Mouse (Mus musculus) adrenal gland (tissue): ENCODE data around the gene Cotl1.

Experiments
- intact Hi-C: fragments of 180-260 bp; cut with DNase I; formaldehyde crosslinking; loops from one replicate; pipeline ENCODE4 v1.15.1; 2025
- long read RNA-seq, 2 experiments: library from polyadenylated mRNA; unstranded; transcript quantifications; one replicate each; pipeline ENCODE4 v2.0.0; 2020; ENCODE audit warnings: borderline replicate concordance in 1 of 2; ENCODE audit not compliant: insufficient replicate concordance in 1 of 2

Cotl1 gene
- long read RNA-seq, experiment 1, partial matches to known transcripts: 0 of 3 reads
- long read RNA-seq, experiment 1, other reads (novel, unspliced or antisense): 2 of 3 reads
- long read RNA-seq, experiment 2, partial matches to known transcripts: 0 of 4 reads
- long read RNA-seq, experiment 2, other reads (novel, unspliced or antisense): 2 of 4 reads

DNA sequence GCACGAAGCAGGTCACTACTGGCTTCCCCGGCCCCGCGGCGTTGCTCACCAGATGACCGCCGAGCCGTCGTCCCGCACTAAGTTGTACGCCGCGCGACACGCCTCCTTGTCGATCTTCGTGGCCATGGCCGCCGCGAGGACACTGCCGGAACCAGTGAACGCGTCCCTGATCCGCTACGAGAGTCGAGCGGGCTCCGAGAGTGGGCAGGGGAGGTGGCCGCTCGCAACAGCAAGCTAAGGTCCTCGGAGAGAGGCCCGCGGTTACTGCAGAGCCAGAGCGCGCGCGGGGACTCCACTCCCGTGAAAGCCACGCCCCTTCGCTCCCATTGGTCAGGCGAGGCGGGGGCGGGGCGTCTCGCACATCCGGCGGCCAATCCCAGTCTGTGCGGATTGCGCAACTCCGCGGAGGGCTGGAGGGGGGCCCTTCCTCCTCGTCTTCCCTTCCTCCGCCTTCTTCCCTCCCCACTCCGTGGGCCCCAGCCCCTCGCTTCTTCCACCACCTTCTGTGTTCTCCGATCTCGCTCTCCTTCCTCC, at the start of gene Cotl1:
Gene Cotl1, minus strand, starts transcription at position 270 of the 534 bp plus-strand sequence.
- intact Hi-C loops: no loop called here

DNA sequence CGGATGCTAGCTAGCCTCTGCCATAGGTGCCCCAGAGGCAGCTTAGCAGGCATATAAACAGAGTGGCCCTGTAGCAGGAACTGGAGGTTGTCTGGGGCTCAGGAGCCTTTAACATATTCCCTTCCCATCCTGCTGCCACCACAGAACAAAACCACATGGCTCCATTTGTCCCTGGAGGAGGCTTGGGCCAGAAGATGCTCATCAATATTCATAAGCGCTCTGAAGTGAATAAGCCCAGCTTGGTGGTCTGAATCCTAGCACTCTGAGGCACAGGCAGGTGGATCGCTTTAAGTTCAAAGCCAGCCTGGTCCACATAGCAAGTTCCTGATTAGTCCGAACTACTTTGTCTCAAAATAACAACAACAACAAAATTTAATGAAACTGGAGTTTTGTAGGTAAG, 47.7 kb upstream of the Cotl1 start:
- intact Hi-C loops: loop anchor here (5.0 kb wide), 2 partner anchors 39 to 106 kb away; no protein-coding TSS in a partner anchor

DNA sequence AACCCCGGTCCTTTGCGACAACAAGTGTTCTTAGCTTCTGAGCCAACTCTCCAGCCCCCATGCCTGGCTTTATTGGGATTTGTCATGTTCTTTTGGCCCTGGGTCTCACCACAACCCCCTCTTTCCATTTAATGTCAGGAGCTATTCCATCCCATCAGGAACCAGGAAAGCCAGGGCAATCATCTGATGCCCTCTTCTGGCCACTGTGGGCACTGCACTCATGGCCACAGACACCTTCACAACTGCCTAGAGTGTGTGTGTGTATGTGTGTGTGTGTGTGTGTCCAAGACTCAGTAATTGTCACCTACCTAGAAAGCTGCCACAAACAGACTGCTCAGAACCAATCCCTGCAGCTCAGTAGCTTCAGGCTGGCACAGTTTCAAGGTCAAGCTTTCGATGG, 46.8 kb upstream of the Cotl1 start:
- intact Hi-C loops: loop anchor here (5.0 kb wide), 2 partner anchors 40 to 105 kb away; no protein-coding TSS in a partner anchor

DNA sequence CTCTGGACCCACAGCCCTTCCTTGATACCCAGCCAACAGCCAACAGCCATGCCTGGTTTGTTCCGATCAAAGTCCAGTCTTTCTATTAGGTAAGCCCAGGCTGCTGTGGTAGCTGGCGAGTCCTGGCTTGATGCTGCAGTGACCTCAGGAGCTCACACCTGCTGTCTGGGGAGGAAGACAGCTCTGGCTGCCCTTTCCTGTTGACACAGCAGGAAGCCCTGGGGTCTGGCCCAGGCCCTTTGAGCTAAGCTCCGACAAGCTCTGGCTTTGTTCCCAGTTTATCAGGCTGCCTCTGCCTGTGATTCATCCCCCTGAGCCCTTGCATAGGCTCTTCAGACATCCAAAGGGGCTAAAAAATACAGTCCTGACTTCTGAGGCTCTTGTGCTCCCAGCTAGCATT, 45.3 kb upstream of the Cotl1 start:
- intact Hi-C loops: loop anchor here (5.0 kb wide), 2 partner anchors 42 to 103 kb away; no protein-coding TSS in a partner anchor

DNA sequence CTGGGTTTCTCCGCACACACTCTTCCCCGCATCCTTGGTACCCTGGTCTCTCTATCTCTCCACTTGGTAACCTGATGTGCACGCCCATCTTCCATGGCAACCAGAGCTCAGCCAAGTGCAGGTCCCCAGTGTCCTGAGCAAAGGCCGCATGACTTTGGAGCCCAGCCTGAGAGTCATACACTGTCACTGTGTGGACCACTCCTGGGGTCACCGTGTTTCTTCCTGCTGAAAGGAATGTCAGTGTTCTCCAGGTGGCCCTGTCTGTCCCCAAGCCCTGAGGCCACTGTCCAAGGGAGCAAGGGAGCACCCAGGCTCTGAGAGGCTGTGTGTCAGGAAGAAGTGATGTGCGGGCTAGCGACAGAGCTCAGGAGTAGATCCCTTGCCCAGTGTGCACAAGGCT, 42.9 kb upstream of the Cotl1 start:
- intact Hi-C loops: no loop called here

DNA sequence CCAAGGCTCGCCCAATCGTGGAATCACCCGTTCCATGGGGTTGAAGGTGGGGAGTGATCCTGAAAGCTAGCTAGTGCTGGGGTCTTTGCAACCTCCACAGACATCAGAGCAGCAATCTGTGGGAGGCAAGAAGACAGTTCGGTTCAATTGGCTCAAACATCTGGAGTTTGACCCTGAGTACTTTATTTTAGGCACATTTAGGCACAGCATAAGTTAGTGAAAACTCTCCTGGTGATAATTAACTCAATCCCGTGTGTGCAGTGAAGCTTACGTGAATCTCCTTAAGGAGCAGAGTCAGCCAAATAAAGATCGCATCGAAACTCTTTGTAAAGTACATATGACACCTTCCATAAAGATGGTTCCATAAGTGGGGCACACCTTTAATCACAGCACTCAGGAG, 41.6 kb upstream of the Cotl1 start:
- intact Hi-C loops: no loop called here

DNA sequence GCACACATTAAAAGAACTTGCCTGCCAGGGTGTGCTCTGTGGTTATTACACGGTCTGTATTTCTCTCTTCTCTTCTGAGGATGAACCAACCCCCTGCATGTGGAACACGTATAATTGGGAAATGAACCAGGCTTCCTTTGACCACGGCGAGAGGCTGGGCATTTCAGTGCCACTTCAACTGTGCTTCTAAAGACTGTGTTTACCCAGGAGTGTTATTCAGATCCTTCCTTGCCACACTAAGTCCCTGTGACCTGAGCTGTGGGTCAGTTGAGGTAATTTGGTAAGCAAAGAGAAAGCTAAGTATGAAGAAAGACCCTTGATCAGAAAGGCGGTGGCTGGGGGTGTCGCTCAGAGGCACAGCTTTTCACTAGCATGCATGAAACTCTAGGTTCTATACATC, 41.0 kb upstream of the Cotl1 start:
- intact Hi-C loops: no loop called here

DNA sequence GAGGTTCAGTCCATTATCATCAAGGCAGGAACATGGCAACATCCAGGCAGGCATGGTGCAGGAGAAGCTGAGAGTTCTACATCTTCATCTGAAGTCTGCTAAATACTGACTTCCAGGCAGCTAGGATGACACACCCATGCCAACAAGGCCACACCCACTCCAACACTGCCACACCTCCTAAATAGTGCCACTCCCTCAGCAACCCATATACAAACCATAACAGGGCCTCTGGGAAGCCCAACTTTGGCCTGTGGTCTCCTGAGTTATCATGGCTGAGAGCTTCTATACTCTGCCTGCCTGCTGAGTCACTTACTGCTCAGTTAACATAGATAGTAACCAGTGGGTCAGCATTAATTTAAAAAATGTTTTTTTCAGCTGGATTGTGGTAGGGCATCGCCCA, 32.8 kb upstream of the Cotl1 start:
- intact Hi-C loops: no loop called here

DNA sequence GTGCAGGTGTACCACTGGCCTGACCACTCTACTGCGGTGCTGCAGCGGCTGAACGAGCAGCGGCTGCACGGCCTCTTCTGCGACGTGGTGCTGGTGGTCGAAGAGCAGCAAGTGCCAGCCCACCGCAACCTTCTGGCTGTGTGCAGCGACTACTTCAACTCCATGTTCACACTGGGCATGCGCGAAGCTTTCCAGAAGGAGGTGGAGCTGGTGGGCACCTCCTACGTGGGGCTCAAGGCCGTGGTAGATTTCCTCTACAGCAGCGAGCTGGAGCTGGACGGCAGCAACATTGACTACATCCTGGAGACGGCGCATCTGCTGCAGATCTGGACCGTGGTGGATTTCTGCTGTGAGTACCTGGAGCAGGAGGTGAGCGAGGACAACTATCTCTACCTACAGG, 29.3 kb upstream of the Cotl1 start:
- intact Hi-C loops: no loop called here

DNA sequence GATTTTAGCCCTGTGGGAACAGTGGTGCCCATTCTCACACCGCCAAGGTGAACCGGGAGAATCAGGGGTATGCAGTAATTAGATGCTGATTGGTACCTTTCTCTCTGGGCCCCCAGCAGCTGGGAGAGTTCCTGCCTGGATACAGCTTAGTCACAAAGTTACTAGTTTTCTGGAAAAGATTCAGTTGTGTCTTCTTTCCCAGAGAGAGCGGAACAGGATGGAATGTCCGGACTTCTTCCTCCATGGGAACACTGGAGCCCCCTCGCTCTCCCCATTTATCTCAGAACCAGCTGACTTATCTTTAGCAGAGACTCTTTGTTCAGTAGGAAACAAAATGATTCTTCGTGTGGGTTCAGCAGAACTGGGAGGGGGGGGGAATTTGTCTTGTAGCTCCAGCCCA, 22.4 kb upstream of the Cotl1 start:
- intact Hi-C loops: no loop called here

DNA sequence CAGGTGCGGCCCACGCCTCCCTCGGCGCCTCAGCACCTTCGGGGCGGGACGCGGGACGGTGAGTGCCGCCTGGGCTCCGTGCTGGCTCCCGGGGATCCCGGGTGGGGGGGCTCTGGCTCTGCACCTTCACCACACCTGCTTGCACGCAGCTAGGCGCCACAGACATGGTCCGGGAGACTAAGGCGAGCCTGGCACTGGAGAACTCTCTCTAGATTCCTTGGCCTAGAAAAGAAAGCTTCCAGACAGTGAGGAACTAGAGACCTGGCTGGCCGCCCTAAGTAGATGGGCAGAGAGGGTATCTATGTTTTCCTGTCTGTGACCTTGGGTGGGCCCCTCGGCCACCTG, 22.0 kb upstream of the Cotl1 start:
- intact Hi-C loops: no loop called here

DNA sequence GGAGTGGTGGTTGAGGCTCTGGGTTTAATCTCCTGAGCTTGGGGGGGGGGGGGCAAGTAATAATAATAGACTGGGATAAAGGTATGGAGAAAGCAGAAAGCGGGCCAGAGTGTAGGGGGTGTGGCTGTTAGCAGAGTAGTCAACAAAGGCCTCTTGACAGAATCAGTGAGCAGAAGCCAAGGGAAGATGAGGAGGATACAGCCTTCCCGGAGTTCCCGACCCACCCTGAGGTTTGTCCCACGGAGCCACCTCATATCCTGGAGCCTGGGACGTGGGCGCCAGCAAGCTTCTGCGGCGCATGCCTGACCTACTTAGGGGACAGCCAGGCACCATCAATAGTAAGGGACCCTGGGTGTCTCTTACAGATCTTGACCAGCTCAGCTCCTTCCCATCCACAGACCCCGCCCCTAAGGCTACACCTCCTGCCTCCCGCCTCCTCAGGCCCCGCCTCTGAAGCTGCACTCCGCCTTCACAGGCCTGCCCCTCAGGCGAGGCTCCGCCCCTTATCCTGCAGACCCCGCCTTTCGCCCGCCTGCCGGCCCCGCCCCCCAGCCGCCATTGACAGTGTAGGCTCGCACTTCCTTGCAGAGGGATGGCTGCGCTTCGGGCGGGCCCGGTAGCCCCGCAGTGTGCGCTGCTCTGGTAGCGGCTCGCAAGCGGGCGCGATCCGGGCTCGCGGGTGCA, 21.5 kb upstream of the Cotl1 start, which contains the start of gene Klhl36:
Gene Klhl36, plus strand, starts transcription at position 561 of the 684 bp plus-strand sequence.
- intact Hi-C loops: no loop called here

DNA sequence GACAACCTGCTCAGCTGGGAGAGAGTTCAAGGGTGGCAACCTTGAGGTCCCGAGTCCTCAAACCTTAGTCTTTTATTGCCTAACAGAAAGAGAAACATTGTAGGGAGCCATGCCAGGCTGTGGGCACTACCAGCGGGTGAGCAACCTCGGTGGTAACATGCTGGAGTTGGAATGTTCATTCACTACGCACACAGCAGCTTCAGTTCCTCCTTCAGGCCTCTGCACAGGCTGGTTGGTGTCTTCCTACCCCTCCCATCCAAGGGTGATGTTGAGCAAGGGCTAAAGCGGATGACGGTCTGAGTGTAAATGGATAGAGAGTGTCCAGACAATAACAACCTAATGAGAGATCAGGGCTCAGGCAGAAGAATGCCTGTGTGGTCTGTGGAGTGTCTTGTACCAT, 17.4 kb upstream of the Cotl1 start:
- intact Hi-C loops: loop anchor here (5.0 kb wide), 1 partner anchor 70 kb away; no protein-coding TSS in a partner anchor

DNA sequence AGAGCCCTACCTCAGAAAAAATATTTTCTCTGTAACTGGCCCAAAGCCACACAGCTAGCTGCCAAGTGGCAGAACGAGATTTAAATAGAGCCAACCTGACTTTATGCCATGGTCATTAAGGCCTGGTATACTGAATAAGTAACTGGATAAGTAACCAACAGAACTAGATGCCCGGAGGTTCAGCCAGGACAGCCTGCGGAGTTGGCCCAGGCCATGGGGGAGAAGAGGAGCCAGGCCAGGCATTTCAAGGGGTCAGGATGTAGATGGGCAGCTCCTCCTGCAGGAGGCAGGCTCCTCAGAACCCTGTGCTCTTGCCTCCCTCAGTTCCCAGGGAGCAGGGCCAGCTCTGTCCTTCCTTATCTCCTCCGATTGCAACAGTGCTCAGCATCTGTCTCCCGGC, 15.3 kb upstream of the Cotl1 start:
- intact Hi-C loops: loop anchor here (5.0 kb wide), 1 partner anchor 72 kb away; no protein-coding TSS in a partner anchor

DNA sequence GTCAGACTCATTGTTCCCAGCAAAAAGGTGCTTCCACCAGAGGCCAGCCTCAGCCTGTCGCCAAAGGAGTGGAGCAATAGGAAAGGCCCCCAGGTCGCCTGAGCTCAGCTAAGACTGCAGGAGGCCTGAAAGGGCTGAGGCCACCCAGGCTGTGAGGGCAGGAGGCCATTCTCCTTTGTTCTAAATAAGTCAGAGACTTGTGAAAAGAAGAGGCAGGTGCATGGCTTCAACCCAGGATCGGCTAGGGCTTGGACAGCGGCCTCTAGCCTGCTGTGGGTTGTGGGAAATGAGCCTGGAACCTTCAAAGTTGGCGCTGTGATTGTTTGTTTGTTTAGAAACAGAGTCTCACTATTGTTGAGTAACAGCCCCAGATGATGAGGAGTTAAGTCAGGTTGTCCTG, 13.7 kb upstream of the Cotl1 start:
- intact Hi-C loops: no loop called here

DNA sequence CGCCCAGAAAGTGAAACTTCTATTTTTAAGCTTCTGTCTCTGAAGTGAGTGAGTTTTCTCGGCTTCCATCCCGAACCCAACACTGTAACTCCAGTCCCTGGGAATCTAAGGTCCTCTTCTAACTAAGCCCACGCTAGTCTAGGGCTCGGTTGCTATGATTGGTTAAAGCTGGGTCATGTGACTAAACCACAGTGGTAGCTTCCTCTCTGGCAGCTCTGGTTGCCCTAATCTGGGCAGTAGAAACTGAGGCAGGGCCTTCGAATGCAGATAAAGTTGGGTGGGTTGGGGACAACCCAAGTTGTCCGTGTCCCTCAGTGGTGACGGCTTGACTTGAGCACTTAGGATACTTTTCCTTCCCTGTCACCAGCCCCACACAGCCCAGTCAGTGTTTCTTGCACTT, 13.2 kb upstream of the Cotl1 start:
- intact Hi-C loops: no loop called here

DNA sequence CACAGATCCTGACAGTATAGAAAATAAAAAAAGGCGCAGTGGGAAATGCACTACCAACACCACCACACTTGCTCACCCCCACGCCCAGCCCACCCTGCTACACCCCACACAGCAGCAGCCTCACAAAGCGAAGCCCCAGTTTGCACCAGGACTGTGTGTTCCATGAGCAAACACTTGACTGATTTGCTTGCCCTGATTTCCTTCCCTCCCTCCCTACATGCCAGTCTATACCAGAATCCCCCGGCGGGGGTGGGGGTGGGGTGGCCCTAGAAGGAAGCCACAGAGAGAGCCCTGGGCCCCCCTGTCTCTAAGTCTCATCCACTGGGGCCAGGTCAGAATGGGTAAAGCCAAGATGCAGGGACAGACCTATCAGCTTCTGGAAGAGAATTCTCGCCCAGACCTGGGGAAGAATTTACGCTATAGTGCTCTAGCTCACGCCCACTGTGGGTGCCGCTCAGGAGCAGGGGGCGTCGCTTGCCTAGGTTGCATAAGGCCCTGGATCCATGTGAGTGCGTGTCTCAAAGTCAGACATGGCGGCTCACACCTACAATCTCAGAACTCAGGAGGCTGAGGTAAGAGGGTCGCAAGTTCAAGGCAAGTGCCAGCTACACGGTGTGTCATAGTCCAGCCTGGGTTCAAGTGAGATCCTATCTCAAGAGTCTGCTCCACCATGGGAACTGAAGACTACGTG, 7.0 kb upstream of the Cotl1 start:
- intact Hi-C loops: loop anchor here (5.0 kb wide), 1 partner anchor 160 kb away; no protein-coding TSS in a partner anchor

DNA sequence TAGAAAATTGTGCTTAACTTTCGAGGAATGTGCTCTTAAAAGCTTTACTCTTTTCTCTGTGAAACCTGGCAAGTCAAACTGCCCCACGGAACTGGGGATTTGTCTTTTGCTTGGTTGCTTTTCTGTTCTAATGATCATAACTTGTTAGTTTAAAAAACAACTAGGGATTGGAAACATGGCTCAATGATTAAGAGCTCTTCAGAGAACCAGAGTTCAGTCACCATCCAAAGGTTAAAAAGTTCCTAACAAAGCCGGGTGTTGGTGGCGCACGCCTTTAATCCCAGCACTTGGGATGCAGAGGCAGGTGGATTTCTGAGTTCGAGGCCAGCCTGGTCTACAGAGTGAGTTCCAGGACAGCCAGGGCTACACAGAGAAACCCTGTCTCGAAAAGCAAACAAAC, 5.4 kb upstream of the Cotl1 start:
- intact Hi-C loops: loop anchor here (5.0 kb wide), 1 partner anchor 158 kb away; no protein-coding TSS in a partner anchor

DNA sequence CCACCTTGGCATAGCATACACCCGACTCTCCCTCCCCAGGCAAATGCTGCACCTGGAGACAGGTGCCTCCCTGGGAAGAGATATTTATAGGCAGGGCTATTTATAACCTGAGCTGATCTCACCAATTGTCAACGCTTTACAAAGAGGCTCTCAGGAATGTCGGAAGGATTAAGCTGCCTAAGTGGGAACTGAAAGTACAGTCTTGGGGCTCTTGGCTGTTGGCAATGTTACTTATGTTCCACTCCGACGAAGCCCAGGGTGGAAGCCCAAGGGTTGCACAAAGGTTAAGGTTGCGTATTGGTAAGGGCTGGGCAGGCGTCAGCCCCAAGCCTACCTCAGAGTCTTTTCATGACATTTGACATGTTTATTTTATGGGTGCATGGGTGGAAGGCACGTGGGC, 4.2 kb upstream of the Cotl1 start:
- intact Hi-C loops: no loop called here

DNA sequence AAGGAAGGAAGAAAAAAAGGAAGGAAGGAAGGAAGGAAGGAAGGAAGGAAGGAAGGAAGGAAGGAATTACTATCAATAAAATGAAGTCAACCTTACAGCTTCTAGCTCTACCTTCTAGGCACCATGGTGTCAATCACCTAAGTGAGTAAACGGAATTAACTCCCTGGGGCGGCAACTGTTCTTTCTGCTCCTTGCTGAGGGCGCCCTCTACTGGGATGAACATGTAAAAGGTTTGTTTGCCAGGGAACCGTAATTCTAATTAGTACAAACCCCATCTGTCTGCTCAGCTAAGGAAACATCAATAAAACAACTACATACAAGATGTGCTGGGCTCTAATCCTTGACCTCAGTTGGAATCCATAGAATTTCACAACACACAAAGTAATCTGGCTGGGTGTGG, 3.1 kb upstream of the Cotl1 start:
- intact Hi-C loops: loop anchor here (1.0 kb wide), 1 partner anchor 61 kb away; no protein-coding TSS in a partner anchor

DNA sequence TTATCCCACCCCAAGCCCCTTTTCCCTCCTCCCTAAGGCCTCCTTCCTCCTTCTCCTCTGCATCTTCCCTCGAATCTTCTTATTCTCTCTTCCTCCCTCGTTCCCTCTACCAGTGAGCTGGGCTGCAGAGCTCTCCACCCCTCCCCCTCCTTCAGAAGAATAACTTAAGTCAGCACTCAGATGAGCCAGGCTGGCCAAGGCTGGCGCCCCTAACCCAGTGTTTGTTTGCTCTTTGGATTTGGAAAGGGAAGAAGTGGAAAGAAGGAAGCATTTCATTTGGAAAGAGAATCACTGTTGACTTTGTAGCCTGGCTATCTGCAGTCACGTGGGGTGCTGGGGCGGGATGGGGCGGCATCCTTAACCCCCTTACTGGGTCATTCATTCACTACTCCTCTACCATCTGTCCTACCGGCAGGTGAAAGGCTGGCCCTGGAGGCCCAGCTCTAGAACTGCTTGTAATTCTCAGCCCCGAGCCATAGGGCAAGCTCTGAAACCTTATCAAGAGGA, 614 bp upstream of the Cotl1 start:
- intact Hi-C loops: no loop called here
